Mouse (Mus musculus) heart, postnatal 0 days (tissue): ENCODE data around the gene Gm13088.

Experiments
- CTCF ChIP-seq: IDR thresholded peaks from 2 replicates; pipeline ENCODE4 v1.5.1; 2016; ENCODE audit warnings: antibody characterized with exemption, control low read depth, low read depth
- EP300 ChIP-seq: IDR thresholded peaks from 2 replicates; pipeline ENCODE4 v1.6.1; 2016; ENCODE audit warnings: antibody characterized with exemption, low read depth

- TF ChIP-seq CTCF (no peak), EP300 (no peak)
These were observed 45.6 kb upstream of the Gm13088 start, which contains the start of gene Gm13089 for GRCm38 (mm10) chr4:143702611-143703010.
